In the genomic region with DNA sequence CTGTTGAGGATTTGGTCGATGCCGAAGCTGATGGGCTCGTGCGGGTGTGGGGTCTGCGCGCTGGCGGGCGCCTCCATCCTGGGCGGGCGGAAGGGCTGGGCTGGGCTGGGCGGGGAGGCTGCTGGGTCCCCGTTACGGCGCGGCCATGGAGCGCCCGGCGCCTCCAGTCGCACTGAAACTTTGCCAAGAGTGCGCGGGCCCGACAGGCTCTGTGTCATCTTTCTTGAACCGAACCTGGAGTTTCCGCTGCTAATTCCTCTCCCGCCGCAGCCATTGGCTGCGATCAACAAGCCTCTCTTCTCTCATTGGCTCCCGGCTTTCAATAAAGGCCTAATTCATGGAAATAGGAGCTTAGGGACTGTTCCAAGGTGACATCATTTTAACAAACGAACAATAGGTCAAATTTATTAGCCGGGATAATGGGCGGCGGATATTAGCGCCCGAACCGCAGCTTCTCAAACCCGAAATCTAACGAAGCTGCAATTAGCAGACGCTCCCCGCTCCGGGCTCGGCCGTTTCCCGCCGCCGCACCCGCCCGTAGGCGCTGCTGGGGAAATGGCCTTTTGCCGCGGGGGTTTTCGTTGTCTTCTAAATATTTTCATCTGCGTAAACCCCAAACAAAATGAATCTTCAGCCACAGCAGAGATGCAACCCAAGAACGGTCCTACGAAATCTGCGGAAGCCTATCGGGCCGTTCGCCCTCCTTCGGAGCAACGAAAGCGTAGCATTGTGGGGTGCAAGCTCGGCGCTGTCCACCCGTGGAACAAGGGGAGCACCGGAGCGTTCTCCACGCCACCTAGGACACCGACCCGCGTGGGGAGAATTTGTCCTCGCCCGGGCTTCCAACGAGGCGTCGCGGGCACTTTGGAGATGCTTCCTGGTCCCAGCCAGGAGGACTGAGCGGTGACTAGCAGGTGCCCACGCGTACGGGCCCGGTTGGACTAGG, we compare ENCODE assay signal across 10 mouse cellular contexts. TPM values are rescaled to one million over a fixed set of nuclear protein-coding genes. Genes with fewer than 3 reads are reported as not detected.
DNase-seq lines count a peak whose midpoint lies in the region; ATAC-seq and TF ChIP-seq lines count a peak whose summit lies in the region.
"Had no signal": no experiment of that assay in that cellular context is flagged by ENCODE, and none has a peak within 500 bp of the region (broad histone marks: within the 10 kb centered on the region; RNA-seq: fewer than 3 reads in every experiment).

Gene Tlx3 (minus strand): TSS at position 207 of the 946 bp plus-strand sequence.

- DNase-seq in left cerebral cortex, postnatal 25 days (ENCODE audit: low spot score in 2 of 2) = peak; percentile 26 to 47
- no peak for DNase-seq in left cerebral cortex, adult 18-20 months (ENCODE audit: low spot score in 2 of 2)
- DNase-seq in brain, adult 2 months (ENCODE audit: low read depth, low spot score) = peak; percentile 93
- peak; percentile 78 for DNase-seq in midbrain, embryonic 10.5 days (ENCODE audit: low spot score)
- DNase-seq in thymus, adult 2 months = no peak

- peak within 1 kb of the TSS; percentile 36 for H3K4me3 ChIP-seq in embryonic facial prominence, embryonic 13.5 days
- H3K4me3 ChIP-seq in hindbrain, embryonic 15.5 days = peak within 1 kb of the TSS; percentile 40
- peak within 1 kb of the TSS; percentile 55 for H3K4me3 ChIP-seq in midbrain, embryonic 10.5 days
- no peak within 1 kb of the TSS for H3K4me3 ChIP-seq in thymus, adult 2 months (ENCODE audit: control insufficient read depth, insufficient read depth, low read length)

- TF ChIP-seq CTCF in thymus, adult 2 months (IDR thresholded peaks at IDR 0.05; ENCODE audit: borderline replicate concordance, control insufficient read depth, extremely low read depth, insufficient read depth, low read length, poor library complexity) = no peak

- ATAC-seq in embryonic facial prominence, embryonic 13.5 days (ENCODE audit: insufficient number of reproducible peaks, insufficient read depth, low FRiP score, low TSS enrichment, low read depth) = peak; percentile 49; the same call in 1 of the 2 replicates
- peak; percentile 65 for ATAC-seq in hindbrain, embryonic 15.5 days (ENCODE audit: low FRiP score, low read depth)
- ATAC-seq in megakaryocyte-erythroid progenitor cell, adult 5-6 weeks (replicated peaks; ENCODE audit: low FRiP score, low TSS enrichment, poor library complexity, severe bottlenecking) = no peak
- ATAC-seq: Patski had no signal

- WGBS in embryonic facial prominence, embryonic 13.5 days = under 1% methylated on average over 79 of the region's 81 CpGs
- under 1% methylated on average over 81 of the region's 81 CpGs for WGBS in hindbrain, embryonic 15.5 days
- under 1% methylated on average over 81 of the region's 81 CpGs for WGBS in midbrain, embryonic 10.5 days
- WGBS in thymus, adult 2 months = 5% methylated on average over 76 of the region's 81 CpGs

- TF ChIP-seq POLR2A in thymus, adult 2 months (IDR thresholded peaks at IDR 0.05; ENCODE audit: control insufficient read depth, extremely low read depth, insufficient read depth, low read length, poor library complexity) = no peak

- peaks cover 100% of the 10 kb centered on the region for H3K27me3 ChIP-seq in embryonic facial prominence, embryonic 13.5 days
- peaks cover 44% of the 10 kb centered on the region for H3K27me3 ChIP-seq in hindbrain, embryonic 15.5 days
- peaks cover 100% of the 10 kb centered on the region for H3K27me3 ChIP-seq in midbrain, embryonic 10.5 days (ENCODE audit: low read depth, poor library complexity, severe bottlenecking)
- H3K27me3 ChIP-seq in thymus, adult 2 months (ENCODE audit: control insufficient read depth, insufficient read depth, low read length) = peaks cover 50% of the 10 kb centered on the region

- intact Hi-C loops in left cerebral cortex, postnatal 25 days (cut with DNase I) = no loop called here

- H3K4me1 ChIP-seq in embryonic facial prominence, embryonic 13.5 days = peaks cover 41% of the 10 kb centered on the region
- H3K4me1 ChIP-seq in hindbrain, embryonic 15.5 days (replicated peaks) = peaks cover 35% of the 10 kb centered on the region
- peaks cover 59% of the 10 kb centered on the region for H3K4me1 ChIP-seq in midbrain, embryonic 10.5 days
- H3K4me1 ChIP-seq in thymus, adult 2 months (replicated peaks; ENCODE audit: control insufficient read depth, insufficient read depth, low read length) = 0 out of 2 replicates have a peak, but pooled peaks cover 7% of the 10 kb centered on the region

- H3K9me3 ChIP-seq in embryonic facial prominence, embryonic 13.5 days = no peaks in the 10 kb centered on the region
- no peaks in the 10 kb centered on the region for H3K9me3 ChIP-seq in hindbrain, embryonic 15.5 days
- H3K9me3 ChIP-seq in midbrain, embryonic 10.5 days (replicated peaks) = no peaks in the 10 kb centered on the region

- H3K9ac ChIP-seq in embryonic facial prominence, embryonic 13.5 days = 0 out of 2 replicates have a peak within 1 kb of the TSS, but pooled peaks have one; percentile 21
- peak within 1 kb of the TSS; percentile 20 for H3K9ac ChIP-seq in hindbrain, embryonic 15.5 days

- no peak within 1 kb of the TSS for H3K27ac ChIP-seq in embryonic facial prominence, embryonic 13.5 days
- H3K27ac ChIP-seq in hindbrain, embryonic 15.5 days (replicated peaks) = peak within 1 kb of the TSS; percentile 79
- H3K27ac ChIP-seq in midbrain, embryonic 10.5 days (replicated peaks) = no peak within 1 kb of the TSS; the same call in 1 of the 2 replicates
- no peak within 1 kb of the TSS for H3K27ac ChIP-seq in thymus, adult 2 months (ENCODE audit: control insufficient read depth, insufficient read depth, low read length)

- peak within 1 kb of the TSS; percentile 58 for H3K4me2 ChIP-seq in embryonic facial prominence, embryonic 13.5 days
- peak within 1 kb of the TSS; percentile 52 for H3K4me2 ChIP-seq in hindbrain, embryonic 15.5 days

- no peaks in the 10 kb centered on the region for H3K36me3 ChIP-seq in embryonic facial prominence, embryonic 13.5 days
- no peaks in the 10 kb centered on the region for H3K36me3 ChIP-seq in hindbrain, embryonic 15.5 days
- no peaks in the 10 kb centered on the region for H3K36me3 ChIP-seq in midbrain, embryonic 10.5 days
- no peaks in the 10 kb centered on the region for H3K36me3 ChIP-seq in thymus, adult 2 months (ENCODE audit: control insufficient read depth, insufficient read depth, low read length)

RNA-seq across cellular contexts. Expression of gene Tlx3, which starts in this region (rescaled TPM):
- not detected for total RNA-seq in left cerebral cortex, postnatal 25 days (2021)
- total RNA-seq in left cerebral cortex, adult 18-20 months (2021) = not detected
- 1.3 TPM in 1 of 2 replicates, not detected in the other for polyA plus RNA-seq in embryonic facial prominence, embryonic 13.5 days (2015; fragmentation: Nextera tagmentation; extraction: Ambion mirVana)
- 15.0 and 18.1 TPM in 2 replicates for polyA plus RNA-seq in hindbrain, embryonic 15.5 days (2015; fragmentation: Nextera tagmentation; extraction: Ambion mirVana)
- polyA plus RNA-seq in midbrain, embryonic 10.5 days (2016; fragmentation: Nextera tagmentation; extraction: Ambion mirVana) = 2.0 and 3.3 TPM in 2 replicates
- total RNA-seq in megakaryocyte-erythroid progenitor cell, adult 5-6 weeks (2014; fragmentation: Nextera tagmentation) = not detected in 2 replicates
- total RNA-seq in megakaryocyte-erythroid progenitor cell, adult 5-6 weeks (2017) = not detected in 2 replicates
- polyA plus RNA-seq in thymus, adult 2 months (2012; rRNA removed) = 0.08 TPM in 2 replicates
- total RNA-seq: gastrocnemius, postnatal 36 days had no signal

Comparison
In these comparisons a context has a peak if more than half of its experiments do, and no peak if none do; other contexts are left out.
1. Peak in DNase-seq in left cerebral cortex, postnatal 25 days; RNA of the gene not detected or under 1 TPM.
2. DNase-seq: peak in brain, adult 2 months (single experiment) and midbrain, embryonic 10.5 days (single experiment); none in left cerebral cortex, adult 18-20 months (0 of 2) and thymus, adult 2 months (single experiment).